Mouse (Mus musculus) hindbrain, embryonic 13.5 days (tissue): ENCODE results near the gene Ppp1r14c. TPM values are rescaled to one million over a fixed set of nuclear protein-coding genes. Genes with fewer than 3 reads are reported as not detected.

Experiments
- ATAC-seq: fragments of 200-750 bp; cut with Nextera tagmentation; 2 replicates; pipeline ENCODE4 v1.8.0; 2017; ENCODE audit warnings: moderate TSS enrichment; ENCODE audit not compliant: low FRiP score
- H3K27ac ChIP-seq: fragments of 300-500 bp; sonication (generic); 2 replicates; pipeline ENCODE4 v1.5.1; 2015; ENCODE audit warnings: inconsistent platforms, mild to moderate bottlenecking, moderate library complexity
- H3K27me3 ChIP-seq: fragments of 300-500 bp; sonication (generic); 2 replicates; pipeline ENCODE4 v1.6.1; 2015; ENCODE audit warnings: mild to moderate bottlenecking, inconsistent platforms
- H3K36me3 ChIP-seq: fragments of 300-500 bp; sonication (generic); 2 replicates; pipeline ENCODE4 v1.6.1; 2015; ENCODE audit warnings: mild to moderate bottlenecking, inconsistent platforms
- H3K4me1 ChIP-seq: fragments of 300-500 bp; sonication (generic); replicated peaks from 2 replicates; pipeline ENCODE4 v1.6.1; 2015; ENCODE audit warnings: inconsistent platforms
- H3K4me2 ChIP-seq: fragments of 300-500 bp; sonication (generic); 2 replicates; pipeline ENCODE4 v1.6.1; 2015; ENCODE audit warnings: inconsistent platforms, mild to moderate bottlenecking, moderate library complexity
- H3K4me3 ChIP-seq: fragments of 300-500 bp; sonication (generic); 2 replicates; pipeline ENCODE4 v1.5.1; 2015; ENCODE audit warnings: mild to moderate bottlenecking, inconsistent platforms
- H3K9ac ChIP-seq: fragments of 300-500 bp; sonication (generic); 2 replicates; pipeline ENCODE4 v1.6.1; 2015; ENCODE audit warnings: mild to moderate bottlenecking, inconsistent platforms
- H3K9me3 ChIP-seq: fragments of 300-500 bp; sonication (generic); 2 replicates; pipeline ENCODE4 v1.6.1; 2016; ENCODE audit warnings: inconsistent platforms
- WGBS: fragments of 180-500 bp; shearing (Covaris S2); methylation state at CpG from one replicate; pipeline ENCODE4 v1.1.7; 2015; 5-methylcytosine and 5-hydroxymethylcytosine counted together
- polyA plus RNA-seq: library from polyadenylated mRNA; unstranded; fragments of >200 nt; fragmentation: Nextera tagmentation; extraction: Ambion mirVana; gene quantifications from 2 replicates; pipeline ENCODE4 v1.2.1, GENCODE M21; 2015

Ppp1r14c gene
- polyA plus RNA-seq, 1 experiment from 2014 or later: 43.3 TPM

DNA sequence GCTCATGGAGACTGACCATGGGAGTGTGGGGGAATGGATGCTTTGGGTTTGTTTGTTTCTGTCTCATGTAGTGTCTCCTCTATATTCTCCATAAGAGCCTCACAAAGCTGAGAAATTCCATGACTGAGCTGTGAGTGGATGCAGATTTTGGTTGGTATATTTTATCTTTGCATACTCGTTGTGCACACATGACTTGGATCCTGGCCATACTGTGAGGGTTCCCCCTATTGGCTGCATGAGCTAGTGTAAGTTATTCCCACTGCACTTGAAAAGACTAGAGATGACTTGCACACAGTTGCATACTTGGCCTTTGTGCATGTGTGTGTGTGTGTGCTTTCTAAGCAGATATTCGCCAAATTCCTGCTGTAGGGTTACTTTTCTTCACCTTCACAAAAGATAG, 40.4 kb downstream of the Ppp1r14c start:
- Histone ChIP-seq H3K27me3 (no peaks in the 10 kb centered on the region), H3K9me3 (no peaks in the 10 kb centered on the region), H3K4me3 (no peak overlapping the region), H3K4me2 (no peak overlapping the region), H3K4me1 (peaks cover 28% of the 10 kb centered on the region), H3K9ac (no peak overlapping the region), H3K27ac (no peak overlapping the region), H3K36me3 (no peaks in the 10 kb centered on the region)
- 88% methylated on average over 2 of the region's 2 CpGs for WGBS
- ATAC-seq: no peak

DNA sequence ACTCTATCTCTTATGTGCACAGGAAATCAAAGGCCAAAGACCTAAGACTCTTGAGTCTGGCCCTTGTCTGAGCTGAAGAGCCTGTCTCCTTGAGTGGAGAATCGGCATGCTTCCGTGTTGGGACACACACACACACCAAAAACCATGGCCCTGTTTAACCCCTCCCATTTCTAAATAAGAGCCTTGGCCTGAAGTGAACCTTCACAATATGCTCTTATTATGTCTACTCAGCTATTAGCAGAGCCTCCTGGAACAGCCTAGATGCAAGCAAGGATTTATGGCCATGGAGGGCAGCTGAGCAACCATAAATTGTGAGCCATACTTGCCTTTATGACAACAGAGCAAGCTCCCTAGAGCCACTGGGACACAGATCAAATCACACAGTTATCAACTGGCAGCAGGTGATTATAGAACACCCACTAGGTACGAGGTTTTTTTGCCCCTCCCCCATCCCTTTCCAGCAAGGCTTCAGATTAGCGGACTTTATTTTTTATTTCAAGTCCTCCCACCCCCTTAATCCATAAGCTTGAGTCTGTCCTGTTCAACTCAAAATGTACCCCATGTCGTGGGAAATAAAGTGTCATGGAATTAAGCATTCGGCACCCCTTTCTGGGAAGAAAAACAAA, 42.3 kb downstream of the Ppp1r14c start:
- Histone ChIP-seq H3K4me2 (no peak overlapping the region), H3K36me3 (no peaks in the 10 kb centered on the region), H3K4me3 (no peak overlapping the region), H3K9me3 (no peaks in the 10 kb centered on the region), H3K27me3 (no peaks in the 10 kb centered on the region), H3K9ac (no peak overlapping the region), H3K27ac (no peak overlapping the region), H3K4me1 (peaks cover 35% of the 10 kb centered on the region)
- ATAC-seq: peak; percentile 21; the same call in 1 of the 2 replicates
- WGBS: 64% methylated on average over 6 of the region's 6 CpGs

DNA sequence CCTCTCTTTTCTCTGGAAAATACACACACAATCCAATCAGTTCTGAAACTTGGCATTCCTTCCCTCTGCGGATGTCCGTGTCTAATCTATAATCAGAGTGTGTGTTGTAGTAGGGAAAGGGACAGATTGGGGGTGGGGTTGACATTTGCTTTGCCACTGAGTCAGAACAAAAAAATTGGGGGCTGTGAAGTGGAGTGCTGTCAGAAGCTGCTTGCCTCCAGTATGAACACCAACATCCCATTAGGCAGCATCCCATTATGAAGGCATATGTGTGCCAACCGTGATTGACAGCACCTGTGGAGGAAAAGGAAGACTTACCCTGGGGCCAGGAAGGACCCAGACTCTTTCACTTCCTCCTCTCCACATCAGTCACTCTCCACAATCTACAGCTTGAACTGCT, 42.8 kb downstream of the Ppp1r14c start:
- no peaks in the 10 kb centered on the region for H3K9me3 ChIP-seq
- no peak overlapping the region for H3K4me3 ChIP-seq
- 60% methylated on average over 3 of the region's 3 CpGs for WGBS
- no peak overlapping the region for H3K4me2 ChIP-seq
- ATAC-seq: peak; percentile 57; the same call in 1 of the 2 replicates
- no peak overlapping the region for H3K9ac ChIP-seq
- peaks cover 30% of the 10 kb centered on the region for H3K4me1 ChIP-seq
- H3K27me3 ChIP-seq: no peaks in the 10 kb centered on the region
- no peak overlapping the region for H3K27ac ChIP-seq
- no peaks in the 10 kb centered on the region for H3K36me3 ChIP-seq

DNA sequence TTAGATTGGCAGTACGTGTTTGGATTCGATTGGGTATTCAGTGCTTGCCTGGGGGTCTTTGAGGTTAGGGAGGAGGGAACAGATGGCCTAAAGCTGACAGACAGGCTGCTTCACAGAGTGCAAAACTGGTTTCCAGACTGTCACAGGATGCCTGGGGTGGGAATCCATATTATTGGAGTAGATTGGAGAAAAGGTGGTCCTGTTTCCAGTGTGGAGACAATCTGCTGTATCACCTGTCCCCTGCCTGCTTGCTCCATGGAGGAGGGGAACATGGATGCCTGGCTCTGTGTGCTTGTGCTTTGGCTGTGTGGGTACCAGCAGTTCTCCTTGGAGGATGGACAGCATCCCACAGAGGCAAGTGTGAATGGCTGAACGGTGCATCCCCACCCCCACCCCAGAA, 45.4 kb downstream of the Ppp1r14c start:
- no peaks in the 10 kb centered on the region for H3K36me3 ChIP-seq
- peaks cover 29% of the 10 kb centered on the region for H3K4me1 ChIP-seq
- no peak overlapping the region for H3K4me3 ChIP-seq
- no peak overlapping the region for H3K27ac ChIP-seq
- no peak for ATAC-seq
- no peak overlapping the region for H3K9ac ChIP-seq
- H3K27me3 ChIP-seq: no peaks in the 10 kb centered on the region
- no peak overlapping the region for H3K4me2 ChIP-seq
- no peaks in the 10 kb centered on the region for H3K9me3 ChIP-seq
- WGBS: 58% methylated on average over 3 of the region's 3 CpGs

DNA sequence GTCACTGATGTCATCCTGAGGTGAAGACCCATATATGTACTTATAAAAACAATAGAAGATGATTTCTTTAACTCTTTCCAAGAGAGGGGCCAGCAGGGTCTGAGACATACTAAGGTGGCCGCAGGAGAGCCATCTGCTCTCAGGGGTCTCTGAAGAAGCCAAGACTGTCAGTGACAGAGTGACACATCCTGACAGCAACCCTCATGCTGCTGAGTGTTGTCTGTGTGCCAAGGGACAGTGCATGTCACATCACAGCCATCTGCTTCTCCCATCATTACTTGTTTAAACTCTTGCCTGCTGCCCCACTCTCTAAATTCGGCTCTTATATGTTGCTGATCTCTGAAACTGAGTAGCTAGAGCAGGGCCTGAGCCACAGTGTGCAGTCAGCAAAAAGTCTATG, 45.8 kb downstream of the Ppp1r14c start:
- WGBS: 81% methylated on average over 2 of the region's 2 CpGs
- Histone ChIP-seq H3K4me1 (peaks cover 29% of the 10 kb centered on the region), H3K27ac (no peak overlapping the region), H3K36me3 (no peaks in the 10 kb centered on the region), H3K4me2 (no peak overlapping the region), H3K9me3 (no peaks in the 10 kb centered on the region), H3K27me3 (no peaks in the 10 kb centered on the region), H3K4me3 (no peak overlapping the region), H3K9ac (no peak overlapping the region)
- no peak for ATAC-seq

DNA sequence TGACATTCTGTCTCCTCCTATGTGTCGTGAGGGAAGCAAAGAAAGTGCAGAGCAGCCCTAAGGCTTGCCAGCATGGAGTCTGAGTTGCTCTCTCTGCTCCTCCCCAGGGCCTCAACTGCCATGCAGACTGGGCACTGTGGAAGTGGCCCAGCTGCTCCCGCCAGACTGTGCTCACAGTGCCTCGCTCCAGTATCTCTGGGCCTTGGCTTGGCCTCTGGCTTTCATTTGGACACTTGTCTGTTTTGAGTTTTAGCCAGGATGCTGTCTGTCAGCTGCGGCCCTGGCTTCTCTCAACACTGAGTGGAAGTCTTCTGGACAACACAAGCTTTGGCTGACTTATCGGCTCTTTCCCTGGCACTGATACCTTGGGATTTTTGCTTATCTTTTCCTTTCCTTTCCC, 49.0 kb downstream of the Ppp1r14c start:
- H3K27me3 ChIP-seq: no peaks in the 10 kb centered on the region
- WGBS: 67% methylated on average over 5 of the region's 5 CpGs
- no peak overlapping the region for H3K27ac ChIP-seq
- H3K4me1 ChIP-seq: peaks cover 15% of the 10 kb centered on the region
- H3K4me2 ChIP-seq: no peak overlapping the region
- H3K9ac ChIP-seq: no peak overlapping the region
- H3K9me3 ChIP-seq: no peaks in the 10 kb centered on the region
- peak; percentile 47; the same call in 1 of the 2 replicates for ATAC-seq
- H3K36me3 ChIP-seq: no peaks in the 10 kb centered on the region
- H3K4me3 ChIP-seq: no peak overlapping the region

DNA sequence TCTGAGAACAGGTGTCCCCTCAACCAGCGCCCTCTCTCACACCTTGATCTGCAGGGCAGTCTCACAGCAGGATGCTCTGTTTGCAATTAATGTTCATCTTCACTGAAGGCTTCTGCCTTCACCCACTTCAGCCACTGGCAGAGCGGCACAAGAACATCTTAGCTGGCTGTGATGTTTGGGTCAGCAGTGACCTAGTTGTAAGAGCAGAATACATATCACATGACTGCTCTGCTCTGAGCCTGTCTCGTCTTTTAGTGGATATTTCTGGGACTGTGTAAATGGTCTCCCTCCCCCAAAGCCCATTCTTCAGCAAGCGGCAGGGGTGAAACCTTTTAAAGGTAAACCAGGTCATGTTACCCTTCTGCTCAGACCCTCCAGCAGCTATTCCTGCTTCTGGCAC, 50.7 kb downstream of the Ppp1r14c start:
- Histone ChIP-seq H3K9me3 (no peaks in the 10 kb centered on the region), H3K4me1 (peaks cover 13% of the 10 kb centered on the region), H3K36me3 (no peaks in the 10 kb centered on the region), H3K4me2 (no peak overlapping the region), H3K4me3 (no peak overlapping the region), H3K27me3 (no peaks in the 10 kb centered on the region), H3K27ac (no peak overlapping the region), H3K9ac (no peak overlapping the region)
- 74% methylated on average over 4 of the region's 4 CpGs for WGBS
- ATAC-seq: no peak

DNA sequence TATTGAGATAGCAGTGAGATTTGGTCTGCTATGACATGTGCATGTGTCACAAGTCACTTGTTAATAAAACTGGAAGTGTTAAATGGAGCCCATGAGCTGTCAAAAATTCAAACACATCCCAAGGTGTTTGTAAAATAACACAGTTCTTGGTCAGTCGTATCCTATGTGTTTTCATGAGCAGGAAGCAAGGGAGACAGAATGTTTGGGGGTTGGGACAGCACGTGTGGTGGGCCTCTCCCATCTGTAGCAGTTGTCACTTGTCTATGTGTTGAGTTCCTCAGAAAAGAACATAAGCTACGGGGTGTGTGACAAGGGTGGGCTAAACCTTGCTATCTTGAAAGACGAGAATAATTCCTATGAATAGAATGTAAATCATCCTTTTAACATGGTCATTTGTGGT, 51.6 kb downstream of the Ppp1r14c start:
- 72% methylated on average over 4 of the region's 4 CpGs for WGBS
- H3K27ac ChIP-seq: no peak overlapping the region
- H3K27me3 ChIP-seq: no peaks in the 10 kb centered on the region
- H3K36me3 ChIP-seq: no peaks in the 10 kb centered on the region
- no peak for ATAC-seq
- peaks cover 9% of the 10 kb centered on the region; the same call in 1 of the 2 replicates for H3K4me1 ChIP-seq
- H3K4me2 ChIP-seq: no peak overlapping the region
- no peak overlapping the region for H3K4me3 ChIP-seq
- no peak overlapping the region for H3K9ac ChIP-seq
- H3K9me3 ChIP-seq: no peaks in the 10 kb centered on the region

DNA sequence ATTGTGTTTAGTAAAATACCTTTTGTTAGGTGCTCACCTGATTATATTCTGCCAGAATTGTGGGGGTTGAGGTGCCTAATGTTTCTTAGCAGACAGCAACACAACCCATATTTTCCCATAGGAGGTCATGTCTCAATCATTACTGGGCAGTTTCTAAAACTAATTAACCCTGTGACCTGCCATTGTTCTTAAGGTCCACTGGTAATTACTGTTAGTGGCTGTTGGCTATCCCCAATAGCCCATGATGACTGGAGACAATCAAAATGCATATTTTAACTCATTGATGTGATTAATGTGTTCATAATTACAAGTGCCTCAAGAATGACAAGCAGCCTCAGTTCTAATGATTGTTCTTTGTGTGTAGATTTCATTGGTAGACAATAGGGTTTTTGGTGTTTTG, 58.2 kb downstream of the Ppp1r14c start:
- peak; percentile 14; the same call in 1 of the 2 replicates for ATAC-seq
- Histone ChIP-seq H3K27ac (no peak overlapping the region), H3K27me3 (no peaks in the 10 kb centered on the region), H3K9me3 (no peaks in the 10 kb centered on the region), H3K4me1 (peaks cover 13% of the 10 kb centered on the region; the same call in 1 of the 2 replicates), H3K9ac (no peak overlapping the region), H3K36me3 (no peaks in the 10 kb centered on the region), H3K4me2 (no peak overlapping the region), H3K4me3 (no peak overlapping the region)

DNA sequence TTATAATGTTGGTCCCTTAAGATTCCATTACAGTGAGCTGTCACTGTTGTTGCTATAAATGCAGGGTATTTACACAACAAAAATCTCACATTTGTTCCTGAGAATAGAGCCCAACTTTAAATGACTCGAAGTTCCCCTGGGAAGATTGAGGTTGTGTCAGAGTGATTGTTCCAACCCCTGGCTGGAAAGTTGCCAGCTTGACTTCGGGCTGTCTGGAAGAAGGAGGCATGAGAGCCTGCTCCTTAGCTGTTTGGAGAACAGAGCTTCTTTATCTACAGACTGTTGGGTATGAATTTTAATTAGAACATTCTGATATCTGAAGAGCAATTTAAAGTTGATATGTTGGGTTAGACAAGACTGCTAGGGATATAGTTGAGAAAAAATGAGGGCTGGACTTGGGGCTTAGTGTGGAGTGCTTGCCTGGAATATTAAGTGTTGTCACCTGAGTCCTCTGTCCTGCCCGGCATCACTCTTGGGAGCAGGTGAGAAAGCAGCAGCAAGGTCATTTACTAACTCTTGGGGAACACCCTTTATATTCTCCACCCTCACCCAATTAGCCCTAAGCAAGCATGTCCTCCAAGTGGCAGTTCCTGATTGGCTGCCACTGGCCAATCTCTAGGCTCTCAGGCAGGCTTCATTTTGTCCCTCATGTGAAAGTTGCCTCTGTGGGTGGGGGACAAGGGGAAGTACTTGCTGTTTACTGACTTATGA, 62.0 kb downstream of the Ppp1r14c start:
- Histone ChIP-seq H3K27ac (no peak overlapping the region; the same call in 1 of the 2 replicates), H3K4me3 (no peak overlapping the region), H3K4me2 (no peak overlapping the region), H3K9ac (no peak overlapping the region), H3K27me3 (no peaks in the 10 kb centered on the region), H3K4me1 (peaks cover 8% of the 10 kb centered on the region; the same call in 1 of the 2 replicates), H3K9me3 (no peaks in the 10 kb centered on the region), H3K36me3 (no peaks in the 10 kb centered on the region)
- peak; percentile 62; the same call in 1 of the 2 replicates for ATAC-seq
- 46% methylated on average over 3 of the region's 3 CpGs for WGBS

DNA sequence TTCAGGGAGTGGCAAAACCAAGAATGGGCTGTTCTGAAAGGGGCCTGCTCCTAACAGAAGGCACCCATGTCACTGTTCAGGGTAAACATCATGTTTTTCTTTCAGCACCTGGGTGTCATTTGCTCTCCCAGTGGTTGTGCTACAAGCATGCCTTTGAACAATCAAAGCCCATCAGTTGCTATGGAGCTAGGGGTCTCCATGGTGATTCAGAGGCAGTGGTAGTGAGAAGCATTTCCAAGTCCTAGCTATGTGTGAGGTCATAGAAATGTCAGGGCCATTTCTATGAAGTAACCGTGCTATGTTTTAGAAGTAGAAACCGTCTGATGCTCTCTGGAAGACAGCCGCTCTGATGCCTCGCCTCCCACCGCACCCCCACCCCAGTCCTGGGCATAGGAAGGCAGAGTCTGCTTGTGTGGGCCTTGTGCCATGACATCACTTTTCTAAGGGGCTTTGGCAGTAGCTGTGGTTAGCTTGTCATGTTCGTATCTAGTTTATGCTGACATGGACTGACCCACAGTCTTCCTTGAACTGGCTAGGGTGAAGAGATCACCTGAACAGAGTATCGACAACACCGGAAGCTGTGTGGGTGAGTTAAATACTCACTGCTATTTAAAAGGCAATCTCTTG, 69.1 kb downstream of the Ppp1r14c start:
- H3K4me1 ChIP-seq: no peaks in the 10 kb centered on the region
- 73% methylated on average over 8 of the region's 8 CpGs for WGBS
- H3K9ac ChIP-seq: no peak overlapping the region
- no peak overlapping the region for H3K27ac ChIP-seq
- peak; percentile 59 for ATAC-seq
- H3K36me3 ChIP-seq: peaks cover 14% of the 10 kb centered on the region
- 0 out of 2 replicates have a peak, but pooled peaks cover 8% of the 10 kb centered on the region for H3K9me3 ChIP-seq
- no peak overlapping the region for H3K4me2 ChIP-seq
- H3K27me3 ChIP-seq: no peaks in the 10 kb centered on the region
- H3K4me3 ChIP-seq: no peak overlapping the region

DNA sequence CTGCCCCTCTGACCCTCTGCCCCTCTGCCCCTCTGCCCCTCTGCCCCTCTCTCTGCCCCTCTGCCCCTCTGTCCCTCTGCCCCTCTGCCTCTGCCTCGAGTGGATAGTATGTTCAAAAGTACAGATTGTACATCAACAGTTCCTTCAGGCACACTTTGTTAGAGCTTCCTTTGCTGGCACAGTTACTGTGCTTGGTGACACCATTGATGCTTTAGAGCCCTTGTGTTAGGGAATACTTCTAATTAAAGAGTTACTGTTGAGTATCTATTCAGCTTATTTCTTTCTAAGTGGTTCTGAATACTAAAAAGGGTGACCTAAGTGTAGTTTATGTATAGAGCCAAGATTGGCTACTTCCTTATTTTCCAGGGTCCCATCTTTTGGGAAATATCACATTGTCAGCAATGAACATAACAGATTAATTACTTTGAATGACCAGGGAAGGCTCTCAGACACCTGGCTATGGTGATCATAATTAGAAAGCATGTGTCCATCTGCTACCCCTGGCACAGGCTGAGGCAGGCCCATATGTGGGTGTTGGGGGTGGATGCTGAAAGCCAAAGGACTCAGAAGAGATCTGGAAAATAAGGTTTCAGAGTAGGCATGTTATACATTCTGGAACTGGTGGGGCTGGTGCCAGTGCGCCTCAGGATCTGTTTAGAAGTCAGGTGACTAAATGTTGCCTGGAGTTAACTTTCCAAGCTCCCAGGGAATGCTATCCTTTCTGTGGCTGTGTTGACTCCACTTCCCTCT, 75.0 kb downstream of the Ppp1r14c start:
- Histone ChIP-seq H3K4me1 (no peaks in the 10 kb centered on the region), H3K27ac (no peak overlapping the region), H3K9me3 (no peaks in the 10 kb centered on the region), H3K36me3 (0 out of 2 replicates have a peak, but pooled peaks cover 5% of the 10 kb centered on the region), H3K4me2 (no peak overlapping the region), H3K27me3 (no peaks in the 10 kb centered on the region), H3K9ac (no peak overlapping the region), H3K4me3 (no peak overlapping the region)
- 65% methylated on average over 2 of the region's 2 CpGs for WGBS
- ATAC-seq: peak; percentile 52; the same call in 1 of the 2 replicates
